Mouse (Mus musculus): ENCODE results near the gene Fdx1. TPM values are rescaled to one million over a fixed set of nuclear protein-coding genes. Genes with fewer than 3 reads are reported as not detected.

Gene Fdx1
- total RNA-seq (2023): 8.9 to 11.5 TPM (median 9.5 TPM) in 4 replicates

GRCm38 (mm10) chr9:51962975-51963701 lies at the start of gene Fdx1:
TSS of gene Fdx1 (minus strand) at chr9:51963556.

Other genes starting within 250 kb of the Fdx1 start
- 0.15 TPM in 1 of 4 replicates, not detected in the others for gene Arhgap20, start 198.2 kb downstream of the Fdx1 start, total RNA-seq (2023)
- 73.4 to 77.9 TPM (median 74.9 TPM) in 4 replicates for gene Rdx, start 83.6 kb upstream of the Fdx1 start, total RNA-seq (2023)
- gene Zc3h12c, start 205.0 kb upstream of the Fdx1 start, total RNA-seq (2023): 16.6 to 20.6 TPM (median 17.9 TPM) in 4 replicates